Mouse (Mus musculus): Measurements from ENCODE around the gene Man2b1.

The Man2b1 gene

GRCm38 (mm10) chr8:85083108-85083813, at the start of gene Man2b1:
TSS of gene Man2b1 (plus strand) at chr8:85083270.
- peak; percentile 84 to 94 for DNase-seq

GRCm38 (mm10) chr8:85033867-85034266, 49.2 kb upstream of the Man2b1 start:
- no peak for DNase-seq

GRCm38 (mm10) chr8:85034764-85035163, 48.3 kb upstream of the Man2b1 start:
- DNase-seq = peak; percentile 68 to 69

- DNase-seq = no peak
Observed at GRCm38 (mm10) chr8:85035165-85035727, 47.8 kb upstream of the Man2b1 start.

- peak in 1 of 2 experiments; percentile 27 for DNase-seq
Observed at GRCm38 (mm10) chr8:85035728-85036310, 47.3 kb upstream of the Man2b1 start.

- no peak for DNase-seq
Observed at GRCm38 (mm10) chr8:85036381-85036717, 46.7 kb upstream of the Man2b1 start.

GRCm38 (mm10) chr8:85036718-85037365, 46.2 kb upstream of the Man2b1 start, which contains the start of gene Tnpo2:
TSS of gene Tnpo2 (plus strand) at chr8:85036915.
- DNase-seq = peak; percentile 90 to 93

- no peak for DNase-seq
Observed at GRCm38 (mm10) chr8:85037366-85037680, 45.7 kb upstream of the Man2b1 start.

- DNase-seq = peak; percentile 41 to 52
Observed at GRCm38 (mm10) chr8:85037681-85038531, 45.2 kb upstream of the Man2b1 start.

- DNase-seq = no peak
Observed at GRCm38 (mm10) chr8:85043619-85044018, 39.5 kb upstream of the Man2b1 start.

- no peak for DNase-seq
Observed at GRCm38 (mm10) chr8:85057367-85057766, 25.7 kb upstream of the Man2b1 start.

- DNase-seq = peak; percentile 89 to 90
Observed at GRCm38 (mm10) chr8:85059879-85060616, 23.0 kb upstream of the Man2b1 start, which contains the start of gene Fbxw9. TSS of gene Fbxw9 (plus strand) at chr8:85060055.

GRCm38 (mm10) chr8:85062603-85063002, 20.5 kb upstream of the Man2b1 start:
- no peak for DNase-seq

GRCm38 (mm10) chr8:85065213-85065612, 17.9 kb upstream of the Man2b1 start:
- DNase-seq = no peak

GRCm38 (mm10) chr8:85067155-85067554, 15.9 kb upstream of the Man2b1 start:
- DNase-seq = no peak

GRCm38 (mm10) chr8:85067982-85068381, 15.1 kb upstream of the Man2b1 start, which contains the start of gene Gm5741:
TSS of gene Gm5741 (minus strand) at chr8:85067982.
- no peak for DNase-seq

GRCm38 (mm10) chr8:85071041-85071440, 12.0 kb upstream of the Man2b1 start:
- no peak for DNase-seq

- peak; percentile 90 to 94 for DNase-seq
Observed at GRCm38 (mm10) chr8:85071514-85072281, 11.4 kb upstream of the Man2b1 start, which contains the start of gene Dhps. TSS of gene Dhps (plus strand) at chr8:85071757.

GRCm38 (mm10) chr8:85072364-85072929, 10.6 kb upstream of the Man2b1 start:
- no peak for DNase-seq

GRCm38 (mm10) chr8:85073041-85073612, 9.9 kb upstream of the Man2b1 start:
- DNase-seq = no peak

Data from cerebellum, adult 18-20 months (tissue).